Mouse (Mus musculus) neural tube, embryonic 12.5 days (tissue): ENCODE measurements at regions not wholly inside any gene's neighbourhood (a gene's known extent, or its start where the extent isn't known, plus 50 kb on each side); places are given as distances from the start of the nearest gene placed in this dataset.

Experiments
- ATAC-seq: fragments of 200-750 bp; cut with Nextera tagmentation; 2 replicates; pipeline ENCODE4 v1.8.0; 2017; ENCODE audit warnings: low read depth, mild to moderate bottlenecking, moderate TSS enrichment, moderate library complexity; ENCODE audit not compliant: low FRiP score
- H3K27ac ChIP-seq: fragments of 300-500 bp; sonication (generic); 2 replicates; pipeline ENCODE4 v1.5.1; 2016
- H3K27me3 ChIP-seq: fragments of 300-500 bp; sonication (generic); replicated peaks from 2 replicates; pipeline ENCODE4 v1.6.1; 2016; ENCODE audit warnings: mild to moderate bottlenecking
- H3K36me3 ChIP-seq: fragments of 300-500 bp; sonication (generic); 2 replicates; pipeline ENCODE4 v1.6.1; 2016; ENCODE audit warnings: mild to moderate bottlenecking
- H3K4me1 ChIP-seq: fragments of 300-500 bp; sonication (generic); 2 replicates; pipeline ENCODE4 v1.6.1; 2016
- H3K4me2 ChIP-seq: fragments of 300-500 bp; sonication (generic); replicated peaks from 2 replicates; pipeline ENCODE4 v1.6.1; 2016; ENCODE audit warnings: mild to moderate bottlenecking
- H3K4me3 ChIP-seq: fragments of 300-500 bp; sonication (generic); 2 replicates; pipeline ENCODE4 v1.5.1; 2016
- H3K9ac ChIP-seq: fragments of 300-500 bp; sonication (generic); 2 replicates; pipeline ENCODE4 v1.6.1; 2016; ENCODE audit warnings: mild to moderate bottlenecking
- H3K9me3 ChIP-seq: fragments of 300-500 bp; sonication (generic); 2 replicates; pipeline ENCODE4 v1.6.1; 2016; ENCODE audit warnings: mild to moderate bottlenecking
- WGBS: fragments of 180-500 bp; shearing (Covaris S2); methylation state at CpG from one replicate; pipeline ENCODE4 v1.1.7; 2016; 5-methylcytosine and 5-hydroxymethylcytosine counted together

GRCm38 (mm10) chr7:145112146-145112830, 95.6 kb downstream of the 1810010D01Rik start:
- Histone ChIP-seq H3K4me3 (no peak overlapping the region), H3K27ac (no peak overlapping the region), H3K36me3 (no peaks in the 10 kb centered on the region), H3K9me3 (no peaks in the 10 kb centered on the region), H3K9ac (no peak overlapping the region), H3K27me3 (0 out of 2 replicates have a peak, but pooled peaks cover 3% of the 10 kb centered on the region), H3K4me1 (peaks cover 12% of the 10 kb centered on the region; the same call in 1 of the 2 replicates), H3K4me2 (no peak overlapping the region)
- no peak for ATAC-seq

GRCm38 (mm10) chr7:145111252-145112131, 96.4 kb downstream of the 1810010D01Rik start:
- Histone ChIP-seq H3K4me1 (peaks cover 12% of the 10 kb centered on the region; the same call in 1 of the 2 replicates), H3K36me3 (no peaks in the 10 kb centered on the region), H3K4me2 (0 out of 2 replicates have a peak overlapping the region, but pooled peaks have one; percentile 10), H3K27me3 (0 out of 2 replicates have a peak, but pooled peaks cover 3% of the 10 kb centered on the region), H3K9me3 (no peaks in the 10 kb centered on the region), H3K9ac (no peak overlapping the region), H3K4me3 (no peak overlapping the region), H3K27ac (no peak overlapping the region)
- 52% methylated on average over 20 of the region's 20 CpGs for WGBS
- ATAC-seq: no peak

GRCm38 (mm10) chr7:145110657-145111251, 97.2 kb downstream of the 1810010D01Rik start:
- no peaks in the 10 kb centered on the region for H3K36me3 ChIP-seq
- no peaks in the 10 kb centered on the region for H3K9me3 ChIP-seq
- no peak overlapping the region for H3K4me3 ChIP-seq
- H3K27ac ChIP-seq: no peak overlapping the region
- H3K9ac ChIP-seq: no peak overlapping the region
- H3K27me3 ChIP-seq: 0 out of 2 replicates have a peak, but pooled peaks cover 3% of the 10 kb centered on the region
- 48% methylated on average over 10 of the region's 10 CpGs for WGBS
- no peak overlapping the region for H3K4me2 ChIP-seq
- peaks cover 12% of the 10 kb centered on the region; the same call in 1 of the 2 replicates for H3K4me1 ChIP-seq
- ATAC-seq: no peak

- H3K4me3 ChIP-seq: no peak overlapping the region
- 0 out of 2 replicates have a peak, but pooled peaks cover 3% of the 10 kb centered on the region for H3K27me3 ChIP-seq
- peaks cover 12% of the 10 kb centered on the region; the same call in 1 of the 2 replicates for H3K4me1 ChIP-seq
- H3K9me3 ChIP-seq: no peaks in the 10 kb centered on the region
- H3K9ac ChIP-seq: no peak overlapping the region
- no peak overlapping the region for H3K4me2 ChIP-seq
- H3K27ac ChIP-seq: no peak overlapping the region
- no peaks in the 10 kb centered on the region for H3K36me3 ChIP-seq
- 91% methylated on average over 3 of the region's 3 CpGs for WGBS
- ATAC-seq: no peak
These were observed 97.9 kb downstream of the 1810010D01Rik start for GRCm38 (mm10) chr7:145110028-145110427.

- ATAC-seq: no peak
- H3K27me3 ChIP-seq: 0 out of 2 replicates have a peak, but pooled peaks cover 3% of the 10 kb centered on the region
- no peak overlapping the region for H3K4me3 ChIP-seq
- H3K9ac ChIP-seq: no peak overlapping the region
- peaks cover 12% of the 10 kb centered on the region; the same call in 1 of the 2 replicates for H3K4me1 ChIP-seq
- H3K4me2 ChIP-seq: no peak overlapping the region
- no peaks in the 10 kb centered on the region for H3K9me3 ChIP-seq
- H3K36me3 ChIP-seq: no peaks in the 10 kb centered on the region
- no peak overlapping the region for H3K27ac ChIP-seq
- WGBS: 85% methylated on average over 4 of the region's 4 CpGs
These were observed 98.4 kb downstream of the 1810010D01Rik start for GRCm38 (mm10) chr7:145109471-145109870.

GRCm38 (mm10) chr7:145108994-145109393, 98.9 kb downstream of the 1810010D01Rik start:
- Histone ChIP-seq H3K9ac (no peak overlapping the region), H3K4me1 (peaks cover 12% of the 10 kb centered on the region; the same call in 1 of the 2 replicates), H3K4me3 (no peak overlapping the region), H3K27me3 (0 out of 2 replicates have a peak, but pooled peaks cover 3% of the 10 kb centered on the region), H3K36me3 (no peaks in the 10 kb centered on the region), H3K9me3 (no peaks in the 10 kb centered on the region), H3K4me2 (no peak overlapping the region), H3K27ac (no peak overlapping the region)
- ATAC-seq: no peak
- WGBS: 83% methylated on average over 3 of the region's 3 CpGs

GRCm38 (mm10) chr7:145107575-145108170, 100.2 kb downstream of the 1810010D01Rik start:
- Histone ChIP-seq H3K9ac (no peak overlapping the region), H3K4me2 (no peak overlapping the region), H3K27ac (no peak overlapping the region), H3K27me3 (0 out of 2 replicates have a peak, but pooled peaks cover 3% of the 10 kb centered on the region), H3K4me3 (no peak overlapping the region), H3K36me3 (no peaks in the 10 kb centered on the region), H3K9me3 (no peaks in the 10 kb centered on the region), H3K4me1 (peaks cover 12% of the 10 kb centered on the region; the same call in 1 of the 2 replicates)
- 91% methylated on average over 2 of the region's 2 CpGs for WGBS
- no peak for ATAC-seq

- no peaks in the 10 kb centered on the region for H3K36me3 ChIP-seq
- 0 out of 2 replicates have a peak, but pooled peaks cover 3% of the 10 kb centered on the region for H3K27me3 ChIP-seq
- H3K4me3 ChIP-seq: no peak overlapping the region
- WGBS: 67% methylated on average over 4 of the region's 4 CpGs
- H3K4me1 ChIP-seq: peaks cover 11% of the 10 kb centered on the region; the same call in 1 of the 2 replicates
- no peak for ATAC-seq
- H3K4me2 ChIP-seq: no peak overlapping the region
- no peak overlapping the region for H3K9ac ChIP-seq
- no peak overlapping the region for H3K27ac ChIP-seq
- no peaks in the 10 kb centered on the region for H3K9me3 ChIP-seq
These were observed 101.4 kb downstream of the 1810010D01Rik start for GRCm38 (mm10) chr7:145106494-145106849.

- Histone ChIP-seq H3K4me2 (no peak overlapping the region), H3K27me3 (0 out of 2 replicates have a peak, but pooled peaks cover 3% of the 10 kb centered on the region), H3K9me3 (no peaks in the 10 kb centered on the region), H3K4me3 (no peak overlapping the region), H3K4me1 (peaks cover 7% of the 10 kb centered on the region; the same call in 1 of the 2 replicates), H3K27ac (no peak overlapping the region), H3K9ac (no peak overlapping the region), H3K36me3 (no peaks in the 10 kb centered on the region)
- no peak for ATAC-seq
- 89% methylated on average over 7 of the region's 7 CpGs for WGBS
These were observed 102.0 kb downstream of the 1810010D01Rik start for GRCm38 (mm10) chr7:145105831-145106493.

- Histone ChIP-seq H3K4me3 (no peak overlapping the region), H3K9ac (no peak overlapping the region), H3K27me3 (0 out of 2 replicates have a peak, but pooled peaks cover 1% of the 10 kb centered on the region), H3K36me3 (no peaks in the 10 kb centered on the region), H3K4me1 (no peaks in the 10 kb centered on the region), H3K4me2 (no peak overlapping the region), H3K27ac (no peak overlapping the region), H3K9me3 (no peaks in the 10 kb centered on the region)
- no peak for ATAC-seq
- 76% methylated on average over 5 of the region's 5 CpGs for WGBS
These were observed 105.2 kb downstream of the 1810010D01Rik start for GRCm38 (mm10) chr7:145102692-145103091.

- ATAC-seq: no peak
- 61% methylated on average over 6 of the region's 6 CpGs for WGBS
These were observed 105.7 kb downstream of the 1810010D01Rik start for GRCm38 (mm10) chr7:145102216-145102615.

More at GRCm38 (mm10) chr7:145102216-145102615, 105.7 kb downstream of the 1810010D01Rik start:
- no peaks in the 10 kb centered on the region for H3K4me1 ChIP-seq
- H3K27me3 ChIP-seq: no peaks in the 10 kb centered on the region
- H3K9ac ChIP-seq: no peak overlapping the region
- H3K9me3 ChIP-seq: no peaks in the 10 kb centered on the region
- H3K36me3 ChIP-seq: no peaks in the 10 kb centered on the region
- no peak overlapping the region for H3K4me2 ChIP-seq
- H3K27ac ChIP-seq: no peak overlapping the region
- H3K4me3 ChIP-seq: no peak overlapping the region
